Mouse (Mus musculus) forebrain, postnatal 0 days (tissue): ENCODE data around the gene Pou2f1. TPM values are rescaled to one million over a fixed set of nuclear protein-coding genes. Genes with fewer than 3 reads are reported as not detected.
"Not testable (repeated sequence)": the region's sequence is repeated elsewhere in the genome, so short reads cannot be mapped to it uniquely, and the experiment has no call there.

Source experiments
- ATAC-seq: fragments of 200-750 bp; cut with Nextera tagmentation; 2 replicates; pipeline ENCODE4 v1.8.0; 2017; ENCODE audit warnings: mild to moderate bottlenecking, moderate library complexity
- DNase-seq: peaks from one replicate; pipeline ENCODE4 v3.0.0-alpha.2; 2015
- H3K27ac ChIP-seq: fragments of 300-500 bp; sonication (generic); 2 replicates; pipeline ENCODE4 v1.5.1; 2014; ENCODE audit warnings: low read depth, mild to moderate bottlenecking, antibody characterized with exemption, low read length, moderate library complexity, mixed read lengths
- H3K27me3 ChIP-seq: fragments of 300-500 bp; sonication (generic); 2 replicates; pipeline ENCODE4 v1.6.1; 2014; ENCODE audit warnings: mild to moderate bottlenecking, low read length, mixed read lengths; ENCODE audit not compliant: insufficient read depth
- H3K36me3 ChIP-seq: fragments of 300-500 bp; sonication (generic); 2 replicates; pipeline ENCODE4 v1.6.1; 2014; ENCODE audit warnings: mild to moderate bottlenecking, moderate library complexity; ENCODE audit not compliant: insufficient read depth
- H3K4me1 ChIP-seq: fragments of 300-500 bp; sonication (generic); 2 replicates; pipeline ENCODE4 v1.6.1; 2014; ENCODE audit warnings: antibody characterized with exemption; ENCODE audit not compliant: insufficient read depth
- H3K4me2 ChIP-seq: fragments of 300-500 bp; sonication (generic); 2 replicates; pipeline ENCODE4 v1.6.1; 2014; ENCODE audit warnings: low read depth, mild to moderate bottlenecking, moderate library complexity
- H3K4me3 ChIP-seq: fragments of 300-500 bp; sonication (generic); 2 replicates; pipeline ENCODE4 v1.5.1; 2014; ENCODE audit warnings: low read depth, low read length, mixed read lengths
- H3K9ac ChIP-seq: fragments of 300-500 bp; sonication (generic); 2 replicates; pipeline ENCODE4 v1.6.1; 2014; ENCODE audit warnings: mild to moderate bottlenecking
- H3K9me3 ChIP-seq: fragments of 300-500 bp; sonication (generic); 2 replicates; pipeline ENCODE4 v1.6.1; 2016; ENCODE audit warnings: low read length
- CTCF ChIP-seq: sonication (generic); IDR thresholded peaks from 2 replicates; pipeline ENCODE4 v1.5.1; 2016; ENCODE audit warnings: antibody characterized with exemption, control low read depth, low read depth
- WGBS: fragments of 180-500 bp; shearing (Covaris S2); extraction: QIAGEN DNeasy Blood & Tissue Kit; methylation state at CpG from one replicate; pipeline ENCODE4 v1.1.7; 2014; 5-methylcytosine and 5-hydroxymethylcytosine counted together
- polyA plus RNA-seq: library from polyadenylated mRNA; unstranded; fragments of >200 nt; fragmentation: Nextera tagmentation; extraction: Ambion mirVana; gene quantifications from 2 replicates; pipeline ENCODE4 v1.2.1, GENCODE M21; 2015
- total RNA-seq: library from RNA; depleted of rRNA; stranded (reverse); fragments of >200 nt; gene quantifications from 2 replicates; pipeline ENCODE4 v1.2.3, GENCODE M21; 2014

Gene Pou2f1
- total and polyA plus RNA-seq, 2 experiments from 2014 or later: 16.7 to 22.2 TPM

- no peaks in the 10 kb centered on the region for H3K27me3 ChIP-seq
- peaks cover 8% of the 10 kb centered on the region; the same call in 1 of the 2 replicates for H3K4me1 ChIP-seq
- peak overlapping the region; percentile 62 for H3K27ac ChIP-seq
- H3K4me2 ChIP-seq: peak overlapping the region; percentile 50
- peak overlapping the region; percentile 97 for H3K4me3 ChIP-seq
- no peaks in the 10 kb centered on the region for H3K36me3 ChIP-seq
- peak overlapping the region; percentile 38 for H3K9ac ChIP-seq
- WGBS: under 1% methylated on average over 61 of the region's 61 CpGs
- H3K9me3 ChIP-seq: no peaks in the 10 kb centered on the region
- ATAC-seq (peak; percentile 78), DNase-seq (peak; percentile 94)
- TF ChIP-seq CTCF: no peak
Measured at GRCm38 (mm10) chr1:166003181-166004022, 924 bp upstream of the Pou2f1 start.

GRCm38 (mm10) chr1:166001904-166002489 lies 481 bp downstream of the Pou2f1 start:
- DNase-seq (no peak), ATAC-seq (peak; percentile 40)
- no peaks in the 10 kb centered on the region for H3K36me3 ChIP-seq
- no peak for TF ChIP-seq CTCF
- H3K9me3 ChIP-seq: no peaks in the 10 kb centered on the region
- H3K4me2 ChIP-seq: peak overlapping the region; percentile 83
- peak overlapping the region; percentile 97 for H3K4me3 ChIP-seq
- H3K27me3 ChIP-seq: no peaks in the 10 kb centered on the region
- peak overlapping the region; percentile 96 for H3K27ac ChIP-seq
- peaks cover 8% of the 10 kb centered on the region; the same call in 1 of the 2 replicates for H3K4me1 ChIP-seq
- peak overlapping the region; percentile 94 for H3K9ac ChIP-seq
- 2% methylated on average over 57 of the region's 70 CpGs for WGBS

GRCm38 (mm10) chr1:166001121-166001903 lies 1.2 kb downstream of the Pou2f1 start:
- Histone ChIP-seq H3K4me3 (peak overlapping the region; percentile 97), H3K4me2 (peak overlapping the region; percentile 83), H3K9me3 (no peaks in the 10 kb centered on the region), H3K9ac (peak overlapping the region; percentile 94), H3K4me1 (peaks cover 8% of the 10 kb centered on the region; the same call in 1 of the 2 replicates), H3K36me3 (no peaks in the 10 kb centered on the region), H3K27ac (peak overlapping the region; percentile 96), H3K27me3 (no peaks in the 10 kb centered on the region)
- under 1% methylated on average over 47 of the region's 48 CpGs for WGBS
- DNase-seq: peak; percentile 68
- TF ChIP-seq CTCF: no peak
- ATAC-seq: peak; percentile 10

- ATAC-seq (no peak), DNase-seq (peak; percentile 32)
- Histone ChIP-seq H3K9me3 (no peaks in the 10 kb centered on the region), H3K27me3 (no peaks in the 10 kb centered on the region), H3K9ac (peak overlapping the region; percentile 94), H3K4me3 (peak overlapping the region; percentile 97), H3K27ac (peak overlapping the region; percentile 96), H3K4me2 (peak overlapping the region; percentile 83), H3K36me3 (no peaks in the 10 kb centered on the region), H3K4me1 (peaks cover 8% of the 10 kb centered on the region; the same call in 1 of the 2 replicates)
- no peak for TF ChIP-seq CTCF
- 4% methylated on average over 7 of the region's 7 CpGs for WGBS
Measured at GRCm38 (mm10) chr1:166000601-166001120, 1.8 kb downstream of the Pou2f1 start.

GRCm38 (mm10) chr1:165999709-166000108 lies 2.8 kb downstream of the Pou2f1 start:
- no peak for ATAC-seq
- 82% methylated on average over 1 of the region's 1 CpGs for WGBS
- TF ChIP-seq CTCF: no peak
- no peaks in the 10 kb centered on the region for H3K27me3 ChIP-seq
- no peak overlapping the region for H3K4me3 ChIP-seq
- peaks cover 8% of the 10 kb centered on the region; the same call in 1 of the 2 replicates for H3K4me1 ChIP-seq
- H3K9ac ChIP-seq: no peak overlapping the region
- no peaks in the 10 kb centered on the region for H3K36me3 ChIP-seq
- no peak overlapping the region for H3K27ac ChIP-seq
- DNase-seq: no peak
- no peaks in the 10 kb centered on the region for H3K9me3 ChIP-seq
- no peak overlapping the region for H3K4me2 ChIP-seq

- no peak overlapping the region for H3K9ac ChIP-seq
- H3K4me1 ChIP-seq: peaks cover 6% of the 10 kb centered on the region; the same call in 1 of the 2 replicates
- DNase-seq: no peak
- ATAC-seq: no peak
- no peak overlapping the region for H3K4me3 ChIP-seq
- H3K27me3 ChIP-seq: no peaks in the 10 kb centered on the region
- no peak overlapping the region for H3K27ac ChIP-seq
- H3K4me2 ChIP-seq: no peak overlapping the region
- TF ChIP-seq CTCF: no peak
- H3K36me3 ChIP-seq: no peaks in the 10 kb centered on the region
- WGBS: 71% methylated on average over 7 of the region's 7 CpGs
- no peaks in the 10 kb centered on the region for H3K9me3 ChIP-seq
Measured at GRCm38 (mm10) chr1:165995661-165996055, 6.8 kb downstream of the Pou2f1 start.

- H3K27ac ChIP-seq, H3K4me1 ChIP-seq, H3K9ac ChIP-seq, H3K36me3 ChIP-seq, H3K4me2 ChIP-seq, H3K4me3 ChIP-seq, H3K27me3 ChIP-seq, DNase-seq, H3K9me3 ChIP-seq, ATAC-seq: not testable (repeated sequence)
- WGBS: 92% methylated on average over 6 of the region's 7 CpGs
Measured at GRCm38 (mm10) chr1:165995011-165995660, 7.3 kb downstream of the Pou2f1 start.
